23 mouse cellular contexts compared by ENCODE assay signal in genomic region chr17:16180856-16181255, GRCm38 (mm10).
DNase-seq lines count a peak whose midpoint lies in the region; ATAC-seq and TF ChIP-seq lines count a peak whose summit lies in the region.
"Had no signal": no experiment of that assay in that cellular context is flagged by ENCODE, and none has a peak within 500 bp of the region (broad histone marks: within the 10 kb centered on the region; RNA-seq: fewer than 3 reads in every experiment).

No protein-coding gene starts in this region.

- H3K9me3 ChIP-seq in midbrain, embryonic 11.5 days (ENCODE audit: control insufficient read depth, low read length): no peaks in the 10 kb centered on the region
- no peaks in the 10 kb centered on the region for H3K9me3 ChIP-seq in midbrain, embryonic 16.5 days (replicated peaks; ENCODE audit: control insufficient read depth, low read length, poor library complexity, severe bottlenecking)
- H3K9me3 ChIP-seq in forebrain, postnatal 0 days (ENCODE audit: low read length): no peaks in the 10 kb centered on the region
- H3K9me3 ChIP-seq: G1E had no signal

- peak; percentile 67 for DNase-seq in midbrain, embryonic 11.5 days (ENCODE audit: low spot score, missing footprints)
- peak; percentile 54 for DNase-seq in 3T3-L1 (ENCODE audit: low read depth, low spot score)
- DNase-seq in NIH3T3 (ENCODE audit: low read depth): peak; percentile 48
- DNase-seq in frontal cortex, postnatal 36 days (ENCODE audit: low spot score in 2 of 2): no peak
- no peak for DNase-seq in forebrain, postnatal 0 days
- DNase-seq: adrenal gland, adult 2 months; adrenal gland, adult 8-10 months; adrenal gland, postnatal 10 days; adrenal gland, postnatal 14 days; adrenal gland, postnatal 25 days; adrenal gland, postnatal 36 days; B cell, adult 2 months; cerebellum, adult 11 months; cerebellum, adult 11-12 months; cerebellum, adult 18-20 months; cerebellum, adult 2 months; cerebellum, adult 8-10 months had no signal

- H3K27me3 ChIP-seq in midbrain, embryonic 11.5 days (ENCODE audit: control insufficient read depth, insufficient read depth, low read length): no peaks in the 10 kb centered on the region
- H3K27me3 ChIP-seq in midbrain, embryonic 16.5 days (ENCODE audit: control insufficient read depth, insufficient read depth, low read depth, low read length): no peaks in the 10 kb centered on the region
- no peaks in the 10 kb centered on the region for H3K27me3 ChIP-seq in forebrain, postnatal 0 days (ENCODE audit: insufficient read depth, low read length)
- H3K27me3 ChIP-seq: CH12.LX, Patski had no signal

- H3K4me3 ChIP-seq in midbrain, embryonic 11.5 days (ENCODE audit: low read depth, low read length): no peak overlapping the region
- H3K4me3 ChIP-seq in midbrain, embryonic 16.5 days (ENCODE audit: low read depth, low read length): no peak overlapping the region
- no peak overlapping the region for H3K4me3 ChIP-seq in forebrain, postnatal 0 days (ENCODE audit: low read depth, low read length)

- no peak for ATAC-seq in midbrain, embryonic 11.5 days (ENCODE audit: low FRiP score)
- no peak for ATAC-seq in midbrain, embryonic 16.5 days
- ATAC-seq in forebrain, postnatal 0 days: no peak
- ATAC-seq: activated CD4-positive, CD25-positive, alpha-beta regulatory T cell, adult 4 months; CD4-positive, CD25-positive, alpha-beta regulatory T cell, adult 4 months; Patski had no signal

- H3K4me2 ChIP-seq in midbrain, embryonic 11.5 days: no peak overlapping the region
- no peak overlapping the region for H3K4me2 ChIP-seq in midbrain, embryonic 16.5 days (ENCODE audit: low read length)
- no peak overlapping the region for H3K4me2 ChIP-seq in forebrain, postnatal 0 days (ENCODE audit: low read depth)

- no peak overlapping the region for H3K27ac ChIP-seq in midbrain, embryonic 11.5 days (ENCODE audit: low read depth, low read length)
- no peak overlapping the region for H3K27ac ChIP-seq in midbrain, embryonic 16.5 days (ENCODE audit: low read length)
- no peak overlapping the region for H3K27ac ChIP-seq in forebrain, postnatal 0 days (ENCODE audit: low read depth, low read length)

- no peak for TF ChIP-seq CTCF in forebrain, postnatal 0 days (IDR thresholded peaks at IDR 0.05; ENCODE audit: low read depth)

- 0 out of 2 replicates have a peak, but pooled peaks cover 2% of the 10 kb centered on the region for H3K4me1 ChIP-seq in midbrain, embryonic 11.5 days (ENCODE audit: control insufficient read depth, insufficient read depth, low read length)
- H3K4me1 ChIP-seq in midbrain, embryonic 16.5 days (ENCODE audit: control insufficient read depth, insufficient read depth, low read length): no peaks in the 10 kb centered on the region
- 0 out of 2 replicates have a peak, but pooled peaks cover 5% of the 10 kb centered on the region for H3K4me1 ChIP-seq in forebrain, postnatal 0 days (ENCODE audit: insufficient read depth)

- no peak overlapping the region for H3K9ac ChIP-seq in midbrain, embryonic 11.5 days (ENCODE audit: low read length)
- H3K9ac ChIP-seq in midbrain, embryonic 16.5 days (ENCODE audit: low read depth, low read length): no peak overlapping the region
- no peak overlapping the region for H3K9ac ChIP-seq in forebrain, postnatal 0 days

- 80% methylated on average over 1 of the region's 1 CpGs for WGBS in midbrain, embryonic 11.5 days
- 95% methylated on average over 1 of the region's 1 CpGs for WGBS in midbrain, embryonic 16.5 days
- 94% methylated on average over 1 of the region's 1 CpGs for WGBS in forebrain, postnatal 0 days

- H3K36me3 ChIP-seq in midbrain, embryonic 11.5 days (ENCODE audit: control insufficient read depth, insufficient read depth, low read length): no peaks in the 10 kb centered on the region
- H3K36me3 ChIP-seq in midbrain, embryonic 16.5 days (ENCODE audit: control insufficient read depth, insufficient read depth, low read length): no peaks in the 10 kb centered on the region
- no peaks in the 10 kb centered on the region for H3K36me3 ChIP-seq in forebrain, postnatal 0 days (ENCODE audit: insufficient read depth)
- H3K36me3 ChIP-seq: G1E had no signal

Comparison
In these comparisons a context has a peak if more than half of its experiments do, and no peak if none do; other contexts are left out.
1. DNase-seq: peak in midbrain, embryonic 11.5 days (single experiment), 3T3-L1 (single experiment) and NIH3T3 (single experiment); none in frontal cortex, postnatal 36 days (0 of 2) and forebrain, postnatal 0 days (single experiment).